Mouse (Mus musculus) bone marrow macrophage, adult 2 months (primary cell): ENCODE measurements around the gene Cyp4a10. TPM values are rescaled to one million over a fixed set of nuclear protein-coding genes. Genes with fewer than 3 reads are reported as not detected.
"Not testable (repeated sequence)": the region's sequence is repeated elsewhere in the genome, so short reads cannot be mapped to it uniquely, and the experiment has no call there.

Experiments
- H3K27ac ChIP-seq: 2 replicates; pipeline ENCODE4 v1.5.1; 2012; ENCODE audit warnings: low read depth, low read length; ENCODE audit not compliant: insufficient read depth
- H3K4me1 ChIP-seq: 2 replicates; pipeline ENCODE4 v1.6.1; 2012; ENCODE audit warnings: low read length; ENCODE audit not compliant: control insufficient read depth, insufficient read depth
- H3K4me3 ChIP-seq: 2 replicates; pipeline ENCODE4 v1.5.1; 2012; ENCODE audit warnings: mild to moderate bottlenecking, low read length, moderate library complexity; ENCODE audit not compliant: insufficient read depth
- CTCF ChIP-seq: IDR thresholded peaks from 2 replicates; pipeline ENCODE4 v1.5.1; 2012; ENCODE audit warnings: low read depth, mild to moderate bottlenecking, low read length, moderate library complexity
- POLR2A ChIP-seq: IDR thresholded peaks from 2 replicates; pipeline ENCODE4 v1.6.1; 2012; ENCODE audit warnings: mild to moderate bottlenecking, low read depth, low read length, borderline replicate concordance
- polyA plus RNA-seq: library from polyadenylated mRNA; stranded (reverse); fragments of >200 nt; gene quantifications from 2 replicates; pipeline ENCODE4 v1.2.4, GENCODE M21; 2012; ENCODE audit not compliant: missing spikeins, insufficient read depth, insufficient read length

The Cyp4a10 gene
- polyA plus RNA-seq: not detected in 2 replicates

GRCm38 (mm10) chr4:115518000-115518399 lies at the start of gene Cyp4a10:
TSS of gene Cyp4a10 (plus strand) at chr4:115518264.
- not testable (repeated sequence) for H3K4me1 ChIP-seq, H3K27ac ChIP-seq, H3K4me3 ChIP-seq

GRCm38 (mm10) chr4:115473585-115473984 lies 44.5 kb upstream of the Cyp4a10 start:
- not testable (repeated sequence) for H3K4me1 ChIP-seq, H3K27ac ChIP-seq, H3K4me3 ChIP-seq

- H3K4me3 ChIP-seq, H3K4me1 ChIP-seq, H3K27ac ChIP-seq: not testable (repeated sequence)
These were observed 42.0 kb upstream of the Cyp4a10 start for GRCm38 (mm10) chr4:115476051-115476450.

GRCm38 (mm10) chr4:115481006-115481652 lies 36.9 kb upstream of the Cyp4a10 start:
- no peak overlapping the region for H3K4me3 ChIP-seq
- H3K4me1 ChIP-seq: no peaks in the 10 kb centered on the region
- TF ChIP-seq POLR2A (no peak), CTCF (no peak)
- H3K27ac ChIP-seq: no peak overlapping the region

- Histone ChIP-seq H3K27ac (no peak within 1 kb of the TSS), H3K4me1 (no peaks in the 10 kb centered on the region), H3K4me3 (no peak within 1 kb of the TSS)
- no peak for TF ChIP-seq CTCF
- no peak for TF ChIP-seq POLR2A
These were observed 22.1 kb upstream of the Cyp4a10 start, which contains the start of gene Cyp4a14 for GRCm38 (mm10) chr4:115496001-115496400. TSS of gene Cyp4a14 (minus strand) at chr4:115496142.

- TF ChIP-seq CTCF: no peak
- TF ChIP-seq POLR2A: no peak
- Histone ChIP-seq H3K4me3 (no peak overlapping the region), H3K27ac (no peak overlapping the region), H3K4me1 (no peaks in the 10 kb centered on the region)
These were observed 20.6 kb upstream of the Cyp4a10 start for GRCm38 (mm10) chr4:115497466-115497865.

GRCm38 (mm10) chr4:115513964-115514363 lies 4.1 kb upstream of the Cyp4a10 start:
- H3K4me3 ChIP-seq, H3K27ac ChIP-seq, H3K4me1 ChIP-seq: not testable (repeated sequence)

GRCm38 (mm10) chr4:115519444-115519843 lies 1.4 kb downstream of the Cyp4a10 start:
- TF ChIP-seq CTCF (no peak), POLR2A (no peak)
- H3K4me3 ChIP-seq: no peak overlapping the region
- no peaks in the 10 kb centered on the region for H3K4me1 ChIP-seq
- no peak overlapping the region for H3K27ac ChIP-seq

- TF ChIP-seq POLR2A: no peak
- TF ChIP-seq CTCF: no peak
- Histone ChIP-seq H3K27ac (no peak overlapping the region), H3K4me1 (no peaks in the 10 kb centered on the region), H3K4me3 (no peak overlapping the region)
These were observed 3.7 kb downstream of the Cyp4a10 start for GRCm38 (mm10) chr4:115521766-115522165.

GRCm38 (mm10) chr4:115545101-115545500 lies 27.0 kb downstream of the Cyp4a10 start:
- H3K4me3 ChIP-seq: no peak overlapping the region
- H3K27ac ChIP-seq: no peak overlapping the region
- TF ChIP-seq POLR2A (no peak), CTCF (no peak)
- no peaks in the 10 kb centered on the region for H3K4me1 ChIP-seq

- H3K4me3 ChIP-seq: no peak overlapping the region
- TF ChIP-seq POLR2A (no peak), CTCF (no peak)
- no peaks in the 10 kb centered on the region for H3K4me1 ChIP-seq
- H3K27ac ChIP-seq: no peak overlapping the region
These were observed 28.2 kb downstream of the Cyp4a10 start for GRCm38 (mm10) chr4:115546141-115546828.
